Mouse (Mus musculus): ENCODE data around the gene Clasrp.

Clasrp gene

GRCm38 (mm10) chr7:19532240-19532639 is 72.0 kb downstream of the Clasrp start:
- DNase-seq (ENCODE audit: low spot score in 2 of 2) = no peak

GRCm38 (mm10) chr7:19531077-19531476 is 73.2 kb downstream of the Clasrp start:
- DNase-seq (ENCODE audit: low spot score in 2 of 2) = no peak

All from frontal cortex, postnatal 10 days (tissue).